Mouse (Mus musculus) C2C12 (cell line): ENCODE measurements around the gene Atat1.

ENCODE experiments used
- CEBPB ChIP-seq: IDR thresholded peaks from one replicate; pipeline ENCODE4 v1.6.1; 2011; ENCODE audit warnings: low read depth, mild to moderate bottlenecking, control low read depth, moderate library complexity
- CTCF ChIP-seq: IDR thresholded peaks from one replicate; pipeline ENCODE4 v1.5.1; 2011; ENCODE audit not compliant: control insufficient read depth, insufficient read depth, insufficient read length
- FOSL1 ChIP-seq: IDR thresholded peaks from one replicate; pipeline ENCODE4 v1.8.0; 2011; ENCODE audit warnings: mild to moderate bottlenecking, low read length; ENCODE audit not compliant: poor library complexity, insufficient read depth, severe bottlenecking
- MAX ChIP-seq: IDR thresholded peaks from one replicate; pipeline ENCODE4 v1.6.1; 2011; ENCODE audit warnings: mild to moderate bottlenecking, control low read depth
- MYOD1 ChIP-seq: IDR thresholded peaks from one replicate; pipeline ENCODE4 v1.6.1; 2011; ENCODE audit warnings: low read depth; ENCODE audit not compliant: control insufficient read depth, insufficient read length
- MYOG ChIP-seq: IDR thresholded peaks from one replicate; pipeline ENCODE4 v1.6.1; 2011; ENCODE audit not compliant: control insufficient read depth, insufficient read length; ENCODE audit errors: extremely low read depth
- USF1 ChIP-seq: IDR thresholded peaks from one replicate; pipeline ENCODE4 v1.6.1; 2011; ENCODE audit warnings: low read depth, mild to moderate bottlenecking, control low read depth, moderate library complexity

GRCm38 (mm10) chr17:35916297-35917142, 6.6 kb upstream of the Atat1 start, which contains the start of the genes Mrps18b and Ppp1r10:
- TF ChIP-seq USF1 (no peak), CTCF (no peak), MAX (peak; percentile 92), FOSL1 (no peak), CEBPB (no peak), MYOG (no peak), MYOD1 (no peak)
